Mouse (Mus musculus): ENCODE measurements at regions not wholly inside any gene's neighbourhood (a gene's known extent, or its start where the extent isn't known, plus 50 kb on each side); places are given as distances from the start of the nearest gene placed in this dataset.

- Histone ChIP-seq H3K4me1 (ENCODE audit: control insufficient read depth, insufficient read depth, low read length) (no peaks in the 10 kb centered on the region), H3K4me3 (replicated peaks; ENCODE audit: control insufficient read depth, low read depth, low read length) (no peak overlapping the region), H3K27ac (ENCODE audit: control insufficient read depth, insufficient read depth, low read depth, low read length, poor library complexity) (no peak overlapping the region)
- WGBS = 79% methylated on average over 2 of the region's 2 CpGs
- TF ChIP-seq POLR2A (IDR thresholded peaks at IDR 0.05; ENCODE audit: borderline replicate concordance, control insufficient read depth, low read depth, low read length) = no peak
- TF ChIP-seq CTCF (IDR thresholded peaks at IDR 0.05; ENCODE audit: control insufficient read depth, insufficient read depth, low read length) = no peak
Measured at GRCm38 (mm10) chr8:103331415-103331814, 546.0 kb upstream of the Cdh11 start.

- no peak overlapping the region for H3K4me3 ChIP-seq (replicated peaks; ENCODE audit: control insufficient read depth, low read depth, low read length)
- TF ChIP-seq CTCF (IDR thresholded peaks at IDR 0.05; ENCODE audit: control insufficient read depth, insufficient read depth, low read length) (no peak), POLR2A (IDR thresholded peaks at IDR 0.05; ENCODE audit: borderline replicate concordance, control insufficient read depth, low read depth, low read length) (no peak)
- WGBS = 80% methylated on average over 3 of the region's 3 CpGs
- no peaks in the 10 kb centered on the region for H3K4me1 ChIP-seq (ENCODE audit: control insufficient read depth, insufficient read depth, low read length)
- no peak overlapping the region for H3K27ac ChIP-seq (ENCODE audit: control insufficient read depth, insufficient read depth, low read depth, low read length, poor library complexity)
Measured at GRCm38 (mm10) chr8:103337314-103337713, 551.9 kb upstream of the Cdh11 start.

- 73% methylated on average over 2 of the region's 2 CpGs for WGBS
- TF ChIP-seq POLR2A (IDR thresholded peaks at IDR 0.05; ENCODE audit: borderline replicate concordance, control insufficient read depth, low read depth, low read length) (no peak), CTCF (IDR thresholded peaks at IDR 0.05; ENCODE audit: control insufficient read depth, insufficient read depth, low read length) (no peak)
- H3K4me1 ChIP-seq (ENCODE audit: control insufficient read depth, insufficient read depth, low read length) = no peaks in the 10 kb centered on the region
- H3K4me3 ChIP-seq (replicated peaks; ENCODE audit: control insufficient read depth, low read depth, low read length) = no peak overlapping the region
- H3K27ac ChIP-seq (ENCODE audit: control insufficient read depth, insufficient read depth, low read depth, low read length, poor library complexity) = no peak overlapping the region
Measured at GRCm38 (mm10) chr8:103339042-103339441, 553.6 kb upstream of the Cdh11 start.

GRCm38 (mm10) chr8:103339951-103340350, 554.5 kb upstream of the Cdh11 start:
- H3K4me3 ChIP-seq (replicated peaks; ENCODE audit: control insufficient read depth, low read depth, low read length) = no peak overlapping the region
- no peak overlapping the region for H3K27ac ChIP-seq (ENCODE audit: control insufficient read depth, insufficient read depth, low read depth, low read length, poor library complexity)
- H3K4me1 ChIP-seq (ENCODE audit: control insufficient read depth, insufficient read depth, low read length) = no peaks in the 10 kb centered on the region
- WGBS = 74% methylated on average over 5 of the region's 5 CpGs
- TF ChIP-seq CTCF (IDR thresholded peaks at IDR 0.05; ENCODE audit: control insufficient read depth, insufficient read depth, low read length) (no peak), POLR2A (IDR thresholded peaks at IDR 0.05; ENCODE audit: borderline replicate concordance, control insufficient read depth, low read depth, low read length) (no peak)

- WGBS = 70% methylated on average over 3 of the region's 3 CpGs
Measured at GRCm38 (mm10) chr8:103343891-103344290, 558.4 kb upstream of the Cdh11 start.

GRCm38 (mm10) chr8:103344871-103345270, 559.4 kb upstream of the Cdh11 start:
- Histone ChIP-seq H3K27ac (ENCODE audit: control insufficient read depth, insufficient read depth, low read depth, low read length, poor library complexity) (no peak overlapping the region), H3K4me3 (replicated peaks; ENCODE audit: control insufficient read depth, low read depth, low read length) (no peak overlapping the region), H3K4me1 (ENCODE audit: control insufficient read depth, insufficient read depth, low read length) (no peaks in the 10 kb centered on the region)
- TF ChIP-seq CTCF (IDR thresholded peaks at IDR 0.05; ENCODE audit: control insufficient read depth, insufficient read depth, low read length) (no peak), POLR2A (IDR thresholded peaks at IDR 0.05; ENCODE audit: borderline replicate concordance, control insufficient read depth, low read depth, low read length) (no peak)
- WGBS = 68% methylated on average over 2 of the region's 2 CpGs

More at GRCm38 (mm10) chr8:103343891-103344290, 558.4 kb upstream of the Cdh11 start:
- TF ChIP-seq CTCF (IDR thresholded peaks at IDR 0.05; ENCODE audit: control insufficient read depth, insufficient read depth, low read length) (no peak), POLR2A (IDR thresholded peaks at IDR 0.05; ENCODE audit: borderline replicate concordance, control insufficient read depth, low read depth, low read length) (no peak)
- H3K27ac ChIP-seq (ENCODE audit: control insufficient read depth, insufficient read depth, low read depth, low read length, poor library complexity) = no peak overlapping the region
- H3K4me3 ChIP-seq (replicated peaks; ENCODE audit: control insufficient read depth, low read depth, low read length) = no peak overlapping the region
- H3K4me1 ChIP-seq (ENCODE audit: control insufficient read depth, insufficient read depth, low read length) = no peaks in the 10 kb centered on the region

GRCm38 (mm10) chr8:103347158-103347871, 561.9 kb upstream of the Cdh11 start:
- WGBS = 54% methylated on average over 7 of the region's 7 CpGs
- TF ChIP-seq POLR2A (IDR thresholded peaks at IDR 0.05; ENCODE audit: borderline replicate concordance, control insufficient read depth, low read depth, low read length) = no peak
- no peak for TF ChIP-seq CTCF (IDR thresholded peaks at IDR 0.05; ENCODE audit: control insufficient read depth, insufficient read depth, low read length)
- Histone ChIP-seq H3K27ac (ENCODE audit: control insufficient read depth, insufficient read depth, low read depth, low read length, poor library complexity) (no peak overlapping the region), H3K4me3 (replicated peaks; ENCODE audit: control insufficient read depth, low read depth, low read length) (no peak overlapping the region), H3K4me1 (ENCODE audit: control insufficient read depth, insufficient read depth, low read length) (no peaks in the 10 kb centered on the region)

- Histone ChIP-seq H3K4me1 (ENCODE audit: control insufficient read depth, insufficient read depth, low read length) (no peaks in the 10 kb centered on the region), H3K27ac (ENCODE audit: control insufficient read depth, insufficient read depth, low read depth, low read length, poor library complexity) (no peak overlapping the region), H3K4me3 (replicated peaks; ENCODE audit: control insufficient read depth, low read depth, low read length) (no peak overlapping the region)
- no peak for TF ChIP-seq POLR2A (IDR thresholded peaks at IDR 0.05; ENCODE audit: borderline replicate concordance, control insufficient read depth, low read depth, low read length)
- TF ChIP-seq CTCF (IDR thresholded peaks at IDR 0.05; ENCODE audit: control insufficient read depth, insufficient read depth, low read length) = no peak
- WGBS = 70% methylated on average over 3 of the region's 3 CpGs
Measured at GRCm38 (mm10) chr8:103361713-103362112, 576.3 kb upstream of the Cdh11 start.

Measured in bone marrow, adult 2 months (tissue).